Mouse (Mus musculus): ENCODE measurements at regions not wholly inside any gene's neighbourhood (a gene's known extent, or its start where the extent isn't known, plus 50 kb on each side); places are given as distances from the start of the nearest gene placed in this dataset.

DNA sequence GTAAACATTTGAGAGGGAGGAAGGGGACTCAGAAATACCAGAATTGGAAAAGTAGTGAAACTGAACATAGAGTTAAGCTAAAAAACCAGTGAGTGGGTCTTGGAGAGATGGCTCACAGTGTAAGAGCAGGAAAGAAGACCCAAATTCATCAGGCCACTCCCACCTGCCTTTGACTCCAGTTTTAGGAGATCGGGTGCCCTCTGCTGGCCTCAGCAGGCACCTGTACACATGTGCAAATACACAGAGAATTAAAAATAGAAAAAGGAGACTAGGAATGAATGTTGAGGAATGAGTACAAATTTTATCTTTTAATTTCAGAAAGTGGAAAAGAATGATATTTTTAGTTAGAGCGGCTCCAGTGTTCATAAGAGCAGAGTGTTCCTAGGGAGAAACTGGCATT is 414.7 kb downstream of the Rnf144b start:
- H3K4me1 ChIP-seq (replicated peaks): no peaks in the 10 kb centered on the region
- ATAC-seq: no peak
- no peak overlapping the region for H3K4me2 ChIP-seq (replicated peaks)
- no peaks in the 10 kb centered on the region for H3K9me3 ChIP-seq
- no peaks in the 10 kb centered on the region for H3K36me3 ChIP-seq
- no peak overlapping the region for H3K27ac ChIP-seq
- no peak overlapping the region for H3K4me3 ChIP-seq (replicated peaks)
- H3K27me3 ChIP-seq (replicated peaks): no peaks in the 10 kb centered on the region
- 95% methylated on average over 2 of the region's 2 CpGs for WGBS
- no peak overlapping the region for H3K9ac ChIP-seq

DNA sequence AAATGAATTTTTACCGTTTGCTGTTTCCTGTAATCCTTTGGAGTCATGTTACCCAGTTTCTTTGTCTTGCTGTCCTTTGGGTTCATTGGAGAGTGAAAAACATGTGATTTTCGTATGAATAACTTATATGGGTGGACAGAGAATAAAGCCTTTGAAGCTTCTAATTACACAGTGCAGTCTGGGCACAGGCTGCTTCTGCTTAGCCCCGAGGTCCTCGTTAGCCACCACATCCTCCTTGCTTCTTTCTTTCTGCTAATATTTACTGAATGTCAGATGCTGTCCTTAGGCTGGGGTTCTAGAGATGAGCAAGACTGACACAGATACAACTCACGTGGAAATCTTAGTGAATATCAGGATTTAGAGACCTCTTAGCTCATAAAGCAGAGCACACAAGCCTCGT is 427.2 kb downstream of the Rnf144b start:
- Histone ChIP-seq H3K36me3 (no peaks in the 10 kb centered on the region), H3K9me3 (no peaks in the 10 kb centered on the region), H3K27ac (no peak overlapping the region), H3K9ac (no peak overlapping the region), H3K4me3 (replicated peaks) (no peak overlapping the region), H3K27me3 (replicated peaks) (no peaks in the 10 kb centered on the region), H3K4me2 (replicated peaks) (no peak overlapping the region), H3K4me1 (replicated peaks) (no peaks in the 10 kb centered on the region)
- 56% methylated on average over 6 of the region's 6 CpGs for WGBS
- no peak for ATAC-seq

DNA sequence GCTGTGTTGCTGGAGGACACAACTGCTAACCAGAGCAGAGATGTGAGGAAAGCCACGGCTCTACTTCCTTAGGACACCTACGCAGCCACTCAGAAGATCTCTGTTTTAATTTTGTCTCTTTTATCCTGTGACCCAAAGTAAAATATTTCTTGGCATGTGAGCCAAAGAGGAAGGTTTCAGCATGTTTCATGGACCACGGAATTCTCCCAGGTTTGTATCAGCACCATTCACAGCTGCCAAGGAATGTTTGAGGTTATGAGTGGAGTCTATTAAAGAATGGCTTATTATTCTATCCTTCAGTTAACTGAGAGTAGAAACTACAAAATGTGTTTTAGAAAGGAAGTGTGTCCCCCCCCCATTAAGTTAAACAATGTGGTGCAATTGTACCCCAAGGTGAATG is 429.8 kb downstream of the Rnf144b start:
- H3K9ac ChIP-seq: no peak overlapping the region
- no peaks in the 10 kb centered on the region for H3K36me3 ChIP-seq
- no peak overlapping the region for H3K4me3 ChIP-seq (replicated peaks)
- no peak overlapping the region for H3K27ac ChIP-seq
- no peak overlapping the region for H3K4me2 ChIP-seq (replicated peaks)
- no peaks in the 10 kb centered on the region for H3K4me1 ChIP-seq (replicated peaks)
- no peaks in the 10 kb centered on the region for H3K9me3 ChIP-seq
- no peak for ATAC-seq
- WGBS: 80% methylated on average over 3 of the region's 3 CpGs
- H3K27me3 ChIP-seq (replicated peaks): no peaks in the 10 kb centered on the region

DNA sequence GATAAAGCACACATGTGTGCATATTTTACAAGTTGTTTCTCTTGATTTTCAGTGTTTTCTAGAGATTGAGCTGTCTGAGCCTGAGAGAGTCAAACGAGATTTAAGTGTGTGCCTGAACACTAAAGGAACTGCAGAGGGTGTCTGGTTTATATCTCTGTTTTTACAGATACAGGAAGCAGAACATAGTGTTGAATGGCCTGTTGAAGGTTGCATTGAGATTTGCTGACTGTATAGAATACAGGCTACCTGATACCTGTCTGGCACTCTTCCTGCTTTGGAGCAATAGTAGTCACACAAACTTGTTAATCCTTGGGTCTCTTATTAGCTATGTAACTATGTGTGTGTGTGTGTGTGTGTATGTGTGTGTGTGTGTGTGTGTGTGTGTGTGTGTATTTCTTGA is 431.7 kb downstream of the Rnf144b start:
- Histone ChIP-seq H3K9me3 (no peaks in the 10 kb centered on the region), H3K4me2 (replicated peaks) (no peak overlapping the region), H3K27me3 (replicated peaks) (no peaks in the 10 kb centered on the region), H3K36me3 (no peaks in the 10 kb centered on the region), H3K27ac (no peak overlapping the region), H3K9ac (no peak overlapping the region), H3K4me3 (replicated peaks) (no peak overlapping the region), H3K4me1 (replicated peaks) (no peaks in the 10 kb centered on the region)
- 35% methylated on average over 1 of the region's 1 CpGs for WGBS
- ATAC-seq: no peak

GRCm38 (mm10) chr13:47557196-47557974 is 434.9 kb downstream of the Rnf144b start:
- Histone ChIP-seq H3K9ac (no peak overlapping the region), H3K36me3 (no peaks in the 10 kb centered on the region), H3K27ac (no peak overlapping the region), H3K4me2 (replicated peaks) (no peak overlapping the region), H3K4me3 (replicated peaks) (no peak overlapping the region), H3K4me1 (replicated peaks) (no peaks in the 10 kb centered on the region), H3K9me3 (no peaks in the 10 kb centered on the region), H3K27me3 (replicated peaks) (no peaks in the 10 kb centered on the region)
- 83% methylated on average over 7 of the region's 7 CpGs for WGBS
- ATAC-seq: no peak

DNA sequence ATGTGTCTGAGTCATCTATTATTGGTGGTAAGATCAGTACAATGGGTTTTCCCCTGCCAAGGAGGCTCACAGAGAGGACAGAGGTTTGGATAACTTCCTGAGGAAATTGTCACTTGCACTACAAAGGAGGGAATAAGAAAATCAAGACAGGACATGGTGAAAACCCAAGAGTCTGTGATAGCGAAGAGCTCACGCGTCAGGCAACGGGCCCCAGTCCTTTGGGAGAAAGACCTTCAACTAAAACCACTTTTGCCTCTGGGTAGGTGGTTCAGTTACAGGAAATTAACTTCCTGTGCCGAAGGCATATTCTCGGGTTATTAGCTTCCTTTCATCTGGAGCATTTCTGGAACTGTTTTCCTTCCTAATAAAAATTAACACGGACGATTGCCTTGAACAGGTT is 440.4 kb downstream of the Rnf144b start:
- Histone ChIP-seq H3K36me3 (no peaks in the 10 kb centered on the region), H3K27ac (no peak overlapping the region), H3K9me3 (no peaks in the 10 kb centered on the region), H3K4me2 (replicated peaks) (no peak overlapping the region), H3K4me1 (replicated peaks) (no peaks in the 10 kb centered on the region), H3K9ac (no peak overlapping the region), H3K4me3 (replicated peaks) (no peak overlapping the region), H3K27me3 (replicated peaks) (no peaks in the 10 kb centered on the region)
- 74% methylated on average over 8 of the region's 8 CpGs for WGBS
- ATAC-seq: no peak

- Histone ChIP-seq H3K4me1 (replicated peaks) (no peaks in the 10 kb centered on the region), H3K27ac (no peak overlapping the region), H3K27me3 (replicated peaks) (no peaks in the 10 kb centered on the region), H3K9ac (no peak overlapping the region), H3K36me3 (no peaks in the 10 kb centered on the region), H3K9me3 (no peaks in the 10 kb centered on the region), H3K4me2 (replicated peaks) (no peak overlapping the region), H3K4me3 (replicated peaks) (no peak overlapping the region)
- ATAC-seq: no peak
- WGBS: 65% methylated on average over 3 of the region's 3 CpGs
Measured at GRCm38 (mm10) chr13:47576516-47576915, 454.1 kb downstream of the Rnf144b start.

DNA sequence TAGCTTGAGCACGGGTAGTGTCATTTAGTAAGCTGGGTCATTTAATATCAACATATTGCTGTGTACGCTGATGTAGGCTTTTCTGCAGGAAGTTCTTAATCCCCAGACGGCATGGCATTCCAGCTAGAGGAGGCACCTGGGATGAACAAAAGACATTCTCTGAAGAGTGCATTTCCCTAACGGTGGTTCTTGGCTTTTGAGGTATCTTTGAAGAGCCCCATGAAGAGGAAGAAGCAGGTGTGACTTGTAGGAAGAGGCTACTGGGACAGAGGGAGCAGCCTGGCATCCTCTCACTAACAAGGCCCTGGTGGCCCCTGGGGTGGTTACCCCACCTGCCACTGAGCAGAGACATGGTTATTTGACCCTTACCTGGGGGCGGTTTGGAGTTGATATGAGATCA is 457.7 kb downstream of the Rnf144b start:
- ATAC-seq: no peak
- Histone ChIP-seq H3K4me2 (replicated peaks) (no peak overlapping the region), H3K27ac (no peak overlapping the region), H3K4me3 (replicated peaks) (no peak overlapping the region), H3K9me3 (no peaks in the 10 kb centered on the region), H3K36me3 (no peaks in the 10 kb centered on the region), H3K9ac (no peak overlapping the region), H3K4me1 (replicated peaks) (no peaks in the 10 kb centered on the region), H3K27me3 (replicated peaks) (no peaks in the 10 kb centered on the region)
- WGBS: 83% methylated on average over 5 of the region's 5 CpGs

- H3K27me3 ChIP-seq (replicated peaks): no peaks in the 10 kb centered on the region
- H3K4me3 ChIP-seq (replicated peaks): no peak overlapping the region
- no peak overlapping the region for H3K4me2 ChIP-seq (replicated peaks)
- 76% methylated on average over 1 of the region's 1 CpGs for whole genome bisulfite sequencing
- H3K9ac ChIP-seq: no peak overlapping the region
- ATAC-seq: no peak
- no peaks in the 10 kb centered on the region for H3K36me3 ChIP-seq
- no peaks in the 10 kb centered on the region for H3K9me3 ChIP-seq
- no peaks in the 10 kb centered on the region for H3K4me1 ChIP-seq (replicated peaks)
- no peak overlapping the region for H3K27ac ChIP-seq
Measured at GRCm38 (mm10) chr13:47585158-47585557, 462.7 kb downstream of the Rnf144b start.

DNA sequence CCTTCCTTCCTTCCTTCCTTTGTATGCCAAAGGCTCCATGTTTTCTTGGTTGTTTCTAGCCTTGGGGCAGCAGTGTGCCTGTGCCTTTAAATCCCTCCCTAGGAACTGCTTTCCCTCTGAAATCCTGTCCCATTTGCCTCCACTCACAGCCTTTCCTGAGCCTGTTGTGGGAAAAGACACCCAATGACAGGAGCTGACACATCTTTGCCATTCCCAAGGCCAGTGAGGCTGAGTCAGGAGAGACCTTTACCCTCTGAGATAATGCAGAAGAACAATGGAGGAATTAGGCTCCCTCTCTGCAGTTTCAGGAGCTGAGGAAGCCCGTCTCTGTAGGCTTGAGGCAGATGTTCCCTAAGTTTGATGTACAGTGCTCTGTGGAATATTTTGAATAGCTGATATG is 480.2 kb downstream of the Rnf144b start:
- ATAC-seq: no peak
- Histone ChIP-seq H3K4me3 (replicated peaks) (no peak overlapping the region), H3K27me3 (replicated peaks) (no peaks in the 10 kb centered on the region), H3K9ac (no peak overlapping the region), H3K9me3 (no peaks in the 10 kb centered on the region), H3K27ac (no peak overlapping the region), H3K36me3 (no peaks in the 10 kb centered on the region), H3K4me1 (replicated peaks) (no peaks in the 10 kb centered on the region), H3K4me2 (replicated peaks) (no peak overlapping the region)
- WGBS: 34% methylated on average over 1 of the region's 1 CpGs

DNA sequence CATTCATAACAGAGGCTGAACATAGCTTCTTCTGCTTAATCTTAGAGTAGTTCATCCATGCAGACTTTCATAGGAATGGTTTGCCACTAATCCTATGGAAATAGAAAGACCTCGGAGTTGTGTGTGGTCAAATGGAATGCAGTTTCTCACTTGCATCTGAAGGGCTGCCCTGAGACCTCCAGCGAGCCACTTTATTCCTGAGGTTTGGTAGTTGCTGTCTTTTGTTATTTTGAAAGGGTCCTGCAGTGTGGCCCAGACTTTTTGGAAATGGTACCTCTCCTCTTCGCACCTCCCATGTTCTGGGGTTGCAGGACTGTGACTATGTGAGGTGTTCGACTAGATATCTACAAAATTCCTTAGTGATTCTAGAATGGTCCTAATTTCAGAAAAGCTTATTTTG is 489.0 kb downstream of the Rnf144b start:
- H3K27ac ChIP-seq: no peak overlapping the region
- no peak overlapping the region for H3K4me2 ChIP-seq (replicated peaks)
- H3K9ac ChIP-seq: no peak overlapping the region
- no peaks in the 10 kb centered on the region for H3K36me3 ChIP-seq
- H3K9me3 ChIP-seq: no peaks in the 10 kb centered on the region
- no peak for ATAC-seq
- 88% methylated on average over 4 of the region's 4 CpGs for WGBS
- H3K27me3 ChIP-seq (replicated peaks): no peaks in the 10 kb centered on the region
- no peak overlapping the region for H3K4me3 ChIP-seq (replicated peaks)
- no peaks in the 10 kb centered on the region for H3K4me1 ChIP-seq (replicated peaks)

DNA sequence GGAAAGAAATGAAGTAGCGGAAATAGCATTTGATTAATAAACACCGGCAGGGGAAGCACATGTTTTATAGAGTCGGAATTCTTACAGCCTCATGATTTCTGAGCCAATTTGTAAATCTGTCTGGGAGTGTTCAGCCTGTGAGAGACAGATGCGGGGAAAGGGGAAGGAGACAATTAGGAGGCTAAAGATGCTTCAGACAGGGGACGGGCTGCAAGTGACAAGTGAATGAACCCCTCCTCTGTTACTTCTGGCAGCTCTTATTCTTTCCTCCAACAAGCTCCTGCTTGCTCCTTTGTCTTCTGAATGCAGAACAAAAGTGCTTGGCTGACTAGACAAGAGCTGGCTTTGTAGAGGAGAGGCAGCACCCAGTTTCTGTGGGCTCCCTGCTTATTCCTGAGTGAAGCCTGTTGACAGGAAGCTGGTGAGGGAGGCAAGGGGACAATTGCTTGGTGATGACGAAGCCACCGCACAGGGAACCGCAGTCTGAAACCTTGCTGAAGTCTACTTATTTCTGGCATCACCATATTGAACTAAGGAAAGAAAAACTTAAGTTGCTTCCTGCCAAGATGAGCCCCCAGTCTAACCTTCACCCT is 514.2 kb downstream of the Rnf144b start:
- H3K4me2 ChIP-seq (replicated peaks): no peak overlapping the region
- no peaks in the 10 kb centered on the region for H3K27me3 ChIP-seq (replicated peaks)
- no peak overlapping the region for H3K9ac ChIP-seq
- 71% methylated on average over 8 of the region's 8 CpGs for WGBS
- no peak overlapping the region for H3K27ac ChIP-seq
- H3K36me3 ChIP-seq: no peaks in the 10 kb centered on the region
- H3K9me3 ChIP-seq: no peaks in the 10 kb centered on the region
- no peaks in the 10 kb centered on the region for H3K4me1 ChIP-seq (replicated peaks)
- no peak overlapping the region for H3K4me3 ChIP-seq (replicated peaks)
- ATAC-seq: no peak

- Histone ChIP-seq H3K36me3 (no peaks in the 10 kb centered on the region), H3K4me3 (replicated peaks) (no peak overlapping the region), H3K27me3 (replicated peaks) (no peaks in the 10 kb centered on the region), H3K4me1 (replicated peaks) (no peaks in the 10 kb centered on the region), H3K9me3 (no peaks in the 10 kb centered on the region), H3K27ac (no peak overlapping the region), H3K9ac (no peak overlapping the region), H3K4me2 (replicated peaks) (no peak overlapping the region)
- no peak for ATAC-seq
- WGBS: 80% methylated on average over 10 of the region's 10 CpGs
Measured at GRCm38 (mm10) chr13:47642341-47642740, 519.9 kb downstream of the Rnf144b start.
